Mouse (Mus musculus): Measurements from ENCODE around the gene Tnik.

Gene Tnik

DNA sequence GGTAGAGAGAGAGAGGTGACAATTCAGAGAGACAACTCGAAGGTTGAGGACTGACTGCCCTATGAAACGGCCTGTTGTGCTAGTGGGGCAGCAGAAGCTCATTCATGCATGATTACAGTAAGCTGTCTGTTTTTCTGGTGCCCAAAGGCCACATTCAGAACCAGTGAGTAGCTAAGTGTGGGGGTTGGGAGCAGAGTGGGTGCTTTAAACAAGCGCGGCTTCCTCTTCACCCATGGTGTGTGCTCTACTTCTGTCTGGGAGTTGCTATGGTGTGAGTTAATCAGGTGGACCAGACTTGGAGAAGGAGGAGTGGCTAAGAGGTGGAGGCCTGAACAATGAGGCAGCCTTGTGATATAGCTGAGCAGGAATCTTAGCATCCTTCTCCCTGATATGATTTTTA lies 2.2 kb downstream of the Tnik start:
- DNase-seq: peak; percentile 3

DNA sequence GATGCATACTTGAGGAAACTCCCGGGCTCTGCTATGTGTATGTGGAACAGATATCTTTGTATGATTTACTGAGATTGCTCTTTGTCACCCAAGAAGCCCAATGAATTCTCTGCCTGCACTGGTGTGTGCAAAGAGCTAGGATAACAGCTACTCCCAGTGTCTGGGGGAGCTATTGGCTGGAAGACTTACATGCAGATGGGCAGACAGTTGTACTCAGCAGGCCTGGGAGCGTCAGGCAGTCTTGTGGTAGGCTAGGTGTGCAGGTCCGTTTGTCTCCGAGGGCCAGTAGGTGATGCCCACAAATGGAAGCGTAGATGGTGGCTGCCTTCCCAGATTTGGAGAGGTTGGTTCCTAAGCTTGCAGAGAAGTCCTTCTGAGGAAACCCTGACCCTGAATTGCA lies 2.6 kb downstream of the Tnik start:
- DNase-seq: no peak

DNA sequence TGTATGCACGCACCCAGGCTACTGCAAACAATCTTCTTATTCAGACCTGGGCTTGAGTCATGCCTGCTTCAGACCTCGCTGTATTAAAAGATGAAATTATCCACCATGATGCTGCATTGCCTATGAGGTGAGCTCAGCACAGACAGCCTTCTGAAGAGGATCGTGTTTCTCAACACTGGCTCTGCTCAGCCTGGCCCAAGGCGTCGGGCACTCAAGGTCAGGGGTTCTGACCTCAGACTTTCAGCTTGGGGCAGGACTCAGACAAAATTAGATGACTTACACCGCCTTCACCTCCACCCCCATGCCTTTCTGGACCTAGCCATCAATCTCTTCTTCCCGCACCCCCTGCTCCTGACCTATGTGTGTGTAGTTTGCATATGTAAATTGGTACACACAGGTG lies 4.2 kb downstream of the Tnik start:
- no peak for DNase-seq

DNA sequence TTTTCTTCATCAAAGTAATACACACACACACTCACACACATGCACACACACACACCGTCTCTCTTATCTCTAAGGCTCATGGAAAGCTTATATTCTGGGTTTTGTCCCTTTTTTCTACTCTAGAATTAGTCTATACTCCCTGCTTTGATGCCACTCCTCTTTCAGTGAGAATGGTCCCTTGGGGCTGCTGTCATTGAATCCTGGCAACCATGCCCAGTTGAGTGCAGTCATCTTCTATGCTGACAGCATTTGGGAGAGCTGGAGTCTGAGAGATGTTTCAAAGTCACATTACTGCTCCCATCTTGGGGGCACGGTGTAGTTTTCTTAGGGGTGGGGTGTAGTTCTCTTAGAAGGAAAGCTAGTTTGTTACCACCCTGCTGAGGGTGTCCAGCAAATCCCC lies 6.7 kb downstream of the Tnik start:
- DNase-seq: no peak

DNA sequence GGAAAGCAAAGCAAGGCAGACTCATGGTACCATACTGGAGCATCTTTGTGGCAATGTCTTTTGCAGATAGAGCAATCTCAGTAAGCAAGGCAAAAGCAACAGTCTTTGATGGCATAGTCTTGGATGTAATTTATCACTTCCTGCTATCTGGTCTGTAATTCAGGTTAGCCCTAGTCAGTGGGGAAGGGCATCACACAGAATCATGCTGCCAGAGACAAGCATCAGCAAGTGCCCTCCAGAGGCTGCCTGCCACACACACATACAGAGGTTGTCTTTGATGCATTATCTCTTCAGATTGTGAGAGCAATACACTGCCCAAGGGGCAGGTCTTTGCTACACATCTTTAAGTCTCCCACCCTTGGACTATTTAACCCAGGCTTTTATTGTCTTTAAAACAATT lies 8.9 kb downstream of the Tnik start:
- DNase-seq: no peak

DNA sequence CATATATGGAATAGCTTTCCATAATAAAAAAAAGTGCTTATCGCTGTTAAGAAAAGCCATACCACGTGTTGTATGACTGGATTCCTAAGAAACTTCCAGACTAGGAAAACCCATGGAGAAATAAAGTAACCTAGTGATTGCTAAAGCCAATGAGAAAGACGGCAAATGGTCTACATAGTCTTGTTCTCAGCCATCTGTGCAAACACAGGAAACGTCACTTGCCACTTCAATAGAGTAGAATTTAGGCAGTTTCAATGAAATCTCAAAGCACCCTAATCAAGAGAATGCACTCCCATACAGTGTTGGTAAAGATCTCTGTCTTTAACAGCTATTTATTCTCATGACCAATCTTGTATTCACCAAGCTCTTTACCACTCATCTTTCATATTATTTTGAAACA lies 11.7 kb downstream of the Tnik start:
- DNase-seq: no peak

DNA sequence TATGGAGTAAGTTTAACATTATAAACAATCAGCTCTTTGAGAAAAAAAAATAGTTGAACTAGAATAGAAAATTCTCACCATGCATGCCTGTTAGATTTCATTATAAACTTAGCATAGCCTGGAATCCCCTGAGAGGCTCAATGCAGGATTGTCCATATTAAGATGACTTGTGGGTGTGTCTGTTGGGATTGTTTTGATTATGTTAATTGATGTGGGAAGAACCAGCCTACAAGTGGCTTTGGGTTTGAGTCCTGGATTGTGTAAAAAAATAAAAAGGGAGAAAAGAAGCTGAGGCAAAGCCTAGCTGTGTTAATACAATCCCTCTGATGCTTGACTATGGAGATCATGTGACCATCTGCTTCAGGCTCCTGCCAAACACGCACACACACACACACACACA lies 26.7 kb downstream of the Tnik start:
- no peak for DNase-seq

DNA sequence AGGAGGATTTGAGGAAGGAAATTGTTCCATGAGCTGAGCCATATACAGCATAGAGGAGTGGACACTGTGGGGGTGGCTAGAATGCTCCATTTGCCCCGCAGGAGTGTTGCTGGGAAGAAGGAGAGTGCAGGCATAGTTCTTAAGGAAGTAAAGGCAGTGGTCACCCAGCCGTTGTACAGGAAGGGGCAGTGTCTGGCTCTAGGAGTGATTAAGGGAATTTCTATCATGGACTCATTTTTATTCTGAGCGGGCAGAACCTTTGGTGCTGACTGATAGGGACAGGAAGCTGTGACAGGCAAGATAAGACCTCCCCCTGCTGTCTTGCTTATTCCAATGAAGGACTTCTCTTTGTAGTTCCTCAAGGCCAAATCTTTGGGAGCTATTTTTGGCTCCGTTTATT lies 38.4 kb downstream of the Tnik start:
- DNase-seq: peak; percentile 25

DNA sequence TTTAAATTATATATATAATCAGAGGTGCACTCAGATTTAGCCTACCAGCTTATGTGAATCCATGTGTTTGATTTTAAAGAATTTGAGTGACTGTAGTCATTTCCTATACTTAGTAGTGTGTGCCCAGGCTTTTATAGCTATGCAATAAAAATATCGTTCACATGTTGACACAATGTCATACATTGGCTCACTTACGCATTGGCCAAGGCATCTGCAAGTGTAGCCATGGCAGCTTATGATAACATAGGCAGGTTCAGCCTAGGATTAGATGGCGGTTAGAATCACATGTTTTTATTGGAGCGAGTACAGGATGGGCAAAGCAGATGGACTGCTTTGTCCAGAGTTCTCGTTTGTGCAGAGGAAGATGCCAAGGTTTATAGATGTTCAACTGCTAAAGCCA lies 40.9 kb downstream of the Tnik start:
- DNase-seq: no peak

DNA sequence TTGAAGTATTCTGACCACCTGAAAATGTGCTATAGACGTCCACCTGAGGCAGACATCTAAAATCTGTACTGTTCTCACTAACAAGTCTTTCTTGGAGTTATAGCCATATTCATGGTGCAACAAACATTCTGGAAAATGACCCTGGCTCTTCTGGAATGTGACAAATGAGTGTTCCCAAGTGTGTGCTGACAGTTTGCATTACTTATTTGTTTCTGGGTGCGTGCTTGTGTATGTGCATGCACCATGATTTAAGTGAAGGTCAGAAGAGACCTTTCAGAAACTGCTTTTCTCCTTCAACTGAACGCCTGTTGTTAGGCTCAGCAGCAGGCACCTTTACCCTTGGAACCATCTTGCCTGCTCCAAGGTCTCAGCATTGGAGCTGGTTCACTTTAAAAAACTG lies 43.8 kb downstream of the Tnik start:
- peak; percentile 14 for DNase-seq

DNA sequence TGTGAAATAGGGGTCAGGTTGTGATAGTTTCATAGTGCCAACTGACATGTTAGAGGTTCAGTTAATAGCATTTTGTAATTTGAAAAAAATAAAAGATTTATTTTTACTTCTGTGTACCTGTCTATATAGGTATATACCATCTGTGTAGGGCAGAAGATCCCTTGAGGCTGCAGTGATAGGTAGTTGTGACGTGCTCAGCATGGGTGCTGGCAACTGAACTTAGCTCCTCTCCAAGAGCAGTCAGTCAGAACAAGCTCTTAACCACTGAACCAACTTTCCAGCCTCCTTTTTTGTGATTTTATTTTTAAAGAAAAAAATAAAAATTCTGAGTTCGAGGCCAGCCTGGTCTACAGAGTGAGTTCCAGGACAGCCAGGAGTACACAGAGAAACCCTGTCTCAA lies 51.4 kb downstream of the Tnik start:
- DNase-seq: no peak

DNA sequence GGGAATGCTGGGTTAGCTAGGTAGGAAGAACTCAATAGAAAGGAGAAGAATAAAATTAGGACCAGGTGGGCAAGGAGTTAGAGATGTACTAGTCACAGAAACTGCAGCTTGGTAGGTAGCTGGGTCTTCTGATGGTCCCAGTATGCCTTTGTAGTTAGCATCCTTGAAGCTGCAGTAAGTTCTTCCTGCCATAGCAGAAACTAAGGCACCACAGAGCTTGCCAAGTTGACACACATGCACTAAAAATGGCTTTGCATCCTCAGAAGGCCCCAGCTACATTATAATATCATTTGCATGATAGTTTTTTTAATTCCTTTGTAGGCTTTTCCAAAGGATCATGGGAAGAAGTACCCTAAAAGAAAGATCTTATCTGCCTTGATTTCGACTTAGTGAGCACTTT lies 54.3 kb downstream of the Tnik start:
- DNase-seq: no peak

DNA sequence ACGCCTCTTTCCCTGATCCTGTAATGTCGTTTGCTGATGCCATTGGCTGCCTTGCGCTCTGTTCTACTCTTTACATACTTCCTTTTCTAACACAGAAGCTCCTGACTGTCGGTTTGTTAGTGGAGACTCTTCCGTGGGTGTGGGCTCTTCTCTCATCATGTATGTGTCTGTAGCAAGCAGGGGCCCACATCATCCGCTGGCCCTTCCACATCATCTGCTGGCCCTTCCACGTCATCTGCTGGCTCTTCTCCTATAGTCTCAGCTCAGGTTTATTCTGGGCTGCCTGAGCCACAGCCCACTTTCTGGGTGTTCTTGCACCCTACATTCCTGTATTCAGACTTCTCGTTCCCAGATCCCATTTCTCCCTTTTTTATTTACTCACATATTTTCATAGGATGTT lies 58.6 kb downstream of the Tnik start:
- no peak for DNase-seq

DNA sequence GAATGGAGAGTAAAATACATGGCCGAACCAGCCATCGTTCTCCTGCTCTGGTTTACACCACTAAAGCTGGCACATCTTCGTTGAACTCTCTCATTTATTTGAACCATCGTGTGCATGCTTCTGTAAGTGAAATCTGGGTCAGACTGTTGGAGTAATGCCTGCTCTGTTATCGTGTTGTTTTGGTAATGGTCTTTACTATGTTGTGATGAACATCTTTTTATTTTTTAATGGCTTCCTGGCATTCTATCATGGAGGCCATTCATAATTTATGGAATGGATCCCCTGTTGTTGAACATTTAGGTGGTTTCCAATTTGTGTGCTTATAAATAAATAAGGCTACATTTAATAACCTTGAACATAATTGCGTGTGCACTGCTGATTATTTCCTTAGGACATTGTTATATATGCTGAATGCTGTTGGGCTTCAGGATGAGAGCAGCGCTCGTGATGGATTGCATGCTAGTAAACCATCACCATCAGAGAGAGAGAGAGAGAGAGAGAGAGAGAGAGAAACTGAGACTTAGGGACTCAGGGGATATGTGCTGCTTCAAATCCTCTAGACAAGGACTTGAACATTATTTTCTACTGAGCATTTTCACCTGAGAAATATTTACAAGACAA lies 62.7 kb downstream of the Tnik start:
- DNase-seq: no peak

DNA sequence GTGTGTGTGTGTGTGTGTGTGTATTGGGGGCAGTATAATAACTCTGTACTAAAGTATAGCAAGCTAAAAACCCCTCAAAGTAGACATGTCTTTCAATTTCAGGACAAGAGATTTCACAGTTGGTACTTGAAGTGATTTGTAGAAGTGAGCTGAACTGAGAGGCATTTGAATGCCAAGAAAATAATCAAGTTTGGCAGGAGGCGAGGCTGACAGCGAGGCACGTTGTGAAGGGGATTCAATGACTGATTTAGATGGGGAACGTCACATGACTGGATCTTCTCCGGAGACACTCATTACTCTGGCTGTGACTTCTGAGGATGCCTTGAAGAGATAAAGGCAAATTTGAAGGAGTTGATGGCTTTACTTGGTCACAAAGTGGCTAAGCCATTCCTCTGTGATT lies 69.3 kb downstream of the Tnik start:
- DNase-seq: no peak

DNA sequence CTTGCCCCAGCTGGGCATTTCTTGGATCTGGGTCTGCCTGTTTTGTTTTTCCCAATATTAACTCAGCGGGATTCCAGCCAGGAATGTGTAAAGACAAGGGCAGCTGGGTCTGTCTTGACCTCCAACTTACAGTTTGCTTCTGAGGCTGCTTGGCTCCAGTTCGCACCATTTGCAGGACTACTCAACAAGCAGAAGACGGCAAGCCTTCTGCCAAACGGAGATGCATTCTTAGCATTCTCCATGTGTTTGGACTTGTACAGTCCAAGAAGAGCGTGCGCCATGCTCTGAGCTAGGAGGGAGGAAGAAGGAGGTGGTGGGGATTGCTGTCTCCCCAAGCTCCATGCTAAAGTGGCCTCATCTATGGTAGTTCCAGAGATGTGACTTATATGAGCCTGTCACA lies 70.9 kb downstream of the Tnik start:
- peak; percentile 41 for DNase-seq

DNA sequence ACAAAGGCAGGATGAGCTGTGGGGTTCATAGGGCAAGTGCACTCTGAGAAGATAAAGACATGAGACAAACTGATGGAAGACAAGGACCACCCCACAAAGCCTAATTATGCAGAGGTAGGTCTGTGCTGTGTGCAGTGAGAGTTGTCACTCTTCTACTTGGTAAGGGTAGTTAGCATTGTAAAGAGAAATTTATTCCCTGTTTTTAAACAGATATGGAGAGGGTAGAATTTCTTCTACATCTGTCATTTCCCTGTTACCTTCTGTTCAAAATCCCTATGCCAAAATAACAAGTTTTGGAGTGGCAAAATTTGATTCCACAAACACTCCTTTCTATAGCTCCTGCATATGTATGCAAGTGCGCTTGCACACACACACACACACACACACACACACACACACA lies 71.5 kb downstream of the Tnik start:
- DNase-seq: no peak

DNA sequence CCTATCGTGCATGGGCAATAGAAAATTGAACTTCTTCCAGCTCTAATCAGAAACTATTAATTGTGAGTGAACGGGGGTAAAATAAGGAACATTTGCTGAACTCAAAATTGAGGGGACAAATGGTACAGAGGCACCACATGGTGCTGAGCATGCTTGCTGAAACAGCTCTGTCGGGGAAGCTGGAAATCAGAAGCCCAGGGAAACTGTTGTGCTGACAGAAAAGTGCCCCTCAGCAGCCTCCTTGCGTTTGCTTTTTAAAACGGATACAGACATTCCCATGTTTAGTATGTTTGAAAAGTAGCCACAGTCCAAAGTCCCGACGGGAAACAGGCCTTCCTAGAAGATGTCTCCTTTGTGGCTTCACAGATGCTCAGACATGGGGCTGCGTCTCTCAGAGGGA lies 77.1 kb downstream of the Tnik start:
- no peak for DNase-seq

DNA sequence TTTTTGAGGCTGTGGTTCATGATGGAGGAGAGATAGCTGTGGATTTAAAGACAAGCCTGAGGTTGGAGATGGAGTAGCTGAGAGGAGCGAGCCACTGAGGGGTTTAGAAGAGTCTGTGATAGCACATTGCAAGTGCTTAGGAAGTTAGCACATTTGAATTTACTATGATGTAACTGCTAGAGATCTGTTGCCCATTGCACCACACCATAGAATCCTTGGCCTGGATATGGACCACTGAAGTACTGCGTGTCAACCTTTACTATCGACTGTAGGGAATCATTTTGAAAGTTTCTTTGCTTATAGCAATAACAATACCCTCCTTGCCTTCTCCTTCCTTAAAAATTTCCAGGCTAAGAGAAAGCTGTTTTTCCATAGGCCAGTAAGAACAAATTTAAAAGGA lies 80.2 kb downstream of the Tnik start:
- no peak for DNase-seq

DNA sequence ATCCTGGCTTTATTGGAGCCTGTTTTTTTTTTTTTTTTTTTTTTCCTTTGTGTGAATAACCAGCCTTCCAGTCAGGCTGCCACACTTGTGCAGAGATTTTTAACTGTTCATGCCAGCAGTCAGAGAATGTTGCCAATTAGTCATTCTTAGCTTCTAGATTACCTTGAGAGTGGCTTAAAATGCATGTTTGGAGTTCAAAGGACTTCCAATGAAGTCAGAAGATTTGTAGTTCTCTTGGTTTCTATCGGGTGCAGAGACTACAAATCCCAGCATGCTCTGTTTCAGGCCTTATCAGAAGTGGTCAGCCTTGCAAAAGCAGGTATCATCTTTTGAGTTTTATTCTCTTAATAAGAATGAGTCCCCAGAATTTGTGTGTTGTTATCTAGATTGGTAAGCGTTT lies 80.6 kb downstream of the Tnik start:
- no peak for DNase-seq

DNA sequence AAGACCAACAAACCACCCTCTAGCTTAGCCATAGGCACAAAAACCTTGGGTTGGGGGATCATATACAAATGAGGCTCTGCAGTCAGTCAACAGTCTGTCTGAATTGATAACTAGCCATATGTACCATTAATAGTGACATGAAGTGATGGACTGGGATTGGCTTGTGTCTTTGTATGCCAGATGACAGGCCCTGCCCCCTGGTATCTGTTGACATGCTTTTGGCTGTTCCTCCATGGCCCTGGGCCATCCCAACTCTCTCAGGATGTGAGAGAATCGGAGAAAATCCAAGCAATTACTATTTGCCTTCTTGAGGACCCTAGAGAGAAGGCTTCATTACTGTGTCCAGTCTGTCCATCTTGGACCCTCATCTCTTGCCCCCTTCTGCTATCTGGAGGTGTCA lies 82.4 kb downstream of the Tnik start:
- no peak for DNase-seq

DNA sequence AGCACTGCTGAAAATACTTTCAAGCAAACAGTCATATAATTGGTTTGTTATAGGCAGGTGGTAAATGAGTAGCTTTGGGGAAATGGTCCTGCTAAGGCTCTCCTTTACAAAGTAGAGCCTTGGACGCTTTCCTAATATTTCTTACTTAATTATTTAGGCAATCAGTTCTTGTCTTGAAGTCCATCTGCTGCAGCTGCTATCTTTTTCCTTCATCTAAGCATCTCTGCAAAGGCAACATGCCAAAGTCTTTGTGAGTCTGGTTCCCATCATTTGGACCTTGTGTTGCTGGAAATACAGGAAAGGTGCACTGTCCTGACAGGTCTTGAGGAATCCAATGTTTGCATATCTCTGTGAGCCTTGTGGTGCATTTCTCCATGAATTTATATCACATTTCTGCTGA lies 82.9 kb downstream of the Tnik start:
- no peak for DNase-seq

DNA sequence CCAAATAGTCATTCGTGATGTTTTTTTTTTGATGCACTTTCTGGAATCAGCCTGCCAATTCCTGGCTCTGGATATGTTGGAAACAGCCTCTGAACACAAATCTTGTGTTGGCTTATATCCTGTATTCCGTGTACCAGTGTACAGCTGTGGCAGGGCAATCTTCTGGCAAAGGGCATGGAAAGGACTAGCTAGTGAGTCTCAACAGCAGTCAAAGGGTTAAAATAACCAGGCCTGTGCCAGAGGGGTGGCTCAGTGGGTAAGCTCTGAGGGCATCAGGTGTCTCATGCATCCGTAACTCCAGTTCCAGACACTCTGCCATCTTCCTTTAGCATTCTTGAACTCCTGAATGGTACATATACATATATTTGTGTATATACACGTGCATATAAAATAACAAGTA lies 83.5 kb downstream of the Tnik start:
- DNase-seq: no peak

DNA sequence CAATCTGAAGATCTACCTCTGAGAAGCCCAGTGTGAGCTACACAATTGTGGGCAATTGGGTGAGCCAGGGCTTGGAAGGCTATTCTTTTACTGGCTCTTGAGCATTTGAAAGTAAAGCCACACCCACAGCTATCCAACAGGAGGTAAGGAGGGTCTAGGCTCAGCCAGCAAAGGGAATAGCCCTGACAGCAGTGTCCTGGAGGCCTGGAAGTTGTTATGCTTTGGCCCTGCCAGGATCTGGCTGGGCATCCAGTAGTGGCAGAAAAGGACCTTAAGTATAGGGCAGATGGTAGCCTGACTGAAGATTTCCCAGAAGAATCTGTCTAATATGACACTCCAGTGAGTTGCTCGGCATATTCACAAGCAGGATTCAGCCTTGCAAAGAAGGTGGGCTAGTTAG lies 85.7 kb downstream of the Tnik start:
- no peak for DNase-seq

DNA sequence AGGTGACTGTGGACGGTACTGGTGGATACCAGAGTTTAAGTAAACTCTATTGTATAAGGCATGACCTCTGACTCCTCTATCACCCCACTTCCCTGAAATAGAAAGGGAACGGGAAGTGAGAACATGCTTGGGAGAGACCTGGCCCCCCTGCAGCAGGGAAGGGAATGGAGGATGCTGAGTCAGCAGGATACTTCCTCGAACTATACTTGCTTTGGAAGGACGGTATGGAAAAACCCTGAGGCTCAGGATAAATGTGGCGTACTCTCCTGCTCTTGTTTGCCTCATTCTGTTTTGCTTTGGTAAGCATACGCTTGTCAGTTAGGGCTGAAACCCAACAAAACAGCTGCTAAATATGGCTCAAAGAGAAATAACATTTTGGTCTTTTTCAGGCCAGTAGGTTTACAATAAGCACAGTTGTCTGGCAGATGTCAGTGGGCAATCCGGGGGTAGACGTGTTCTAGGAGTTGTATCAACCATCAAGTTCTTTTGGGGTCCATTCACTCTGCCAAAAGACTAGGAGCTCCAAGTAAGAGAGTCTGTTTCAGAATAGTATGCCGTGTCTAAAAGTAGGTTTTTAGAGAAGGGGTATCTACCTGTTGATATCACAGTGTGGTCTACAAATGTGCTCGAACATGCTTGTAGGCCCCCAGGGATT lies 87.3 kb downstream of the Tnik start:
- DNase-seq: no peak

DNA sequence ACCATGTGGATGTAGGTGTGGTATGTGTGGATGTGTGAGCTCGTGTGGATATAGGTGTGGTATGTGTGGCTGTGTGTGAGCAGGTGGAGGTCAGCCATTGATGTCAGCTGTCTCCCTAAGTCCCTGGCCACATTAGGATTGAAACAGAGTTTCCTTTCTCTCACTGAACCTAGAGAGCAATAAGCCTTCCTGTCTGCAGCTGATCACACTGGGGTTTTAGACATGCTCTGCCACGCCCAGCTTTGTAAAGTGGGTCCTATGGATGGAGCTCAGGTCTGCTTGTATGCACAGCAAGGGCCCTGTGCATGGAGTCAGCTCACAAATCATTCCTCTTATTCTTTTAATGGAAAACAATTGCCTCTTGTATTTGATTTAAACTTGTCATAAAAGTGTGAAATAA lies 95.4 kb downstream of the Tnik start:
- no peak for DNase-seq

All from lung, postnatal 14 days (tissue).